Mouse (Mus musculus): Measurements from ENCODE around the gene Cog6.

DNA sequence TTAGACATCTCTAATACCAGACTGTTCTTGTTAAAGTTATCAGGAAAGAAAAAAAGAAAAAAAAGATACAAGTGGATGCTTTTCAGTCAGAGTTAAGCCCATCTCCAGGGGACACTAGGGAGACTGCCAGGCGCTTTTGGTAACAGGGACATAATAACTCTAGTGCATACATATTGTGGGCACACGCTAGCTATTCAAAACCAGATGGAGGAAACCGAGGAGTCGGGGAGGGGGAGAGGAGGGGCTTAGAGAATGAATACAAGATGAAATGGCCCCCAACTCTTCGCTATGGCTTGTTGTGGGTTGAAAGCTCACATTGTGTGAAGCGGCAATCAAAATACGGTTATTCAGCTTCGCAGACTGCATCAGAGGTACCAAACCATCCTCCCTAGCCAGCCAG, 53.6 kb downstream of the Cog6 start:
- TF ChIP-seq CTCF (IDR thresholded peaks at IDR 0.05) (no peak), POLR2A (IDR thresholded peaks at IDR 0.05; ENCODE audit: insufficient read depth, low read depth, low read length) (no peak), EP300 (IDR thresholded peaks at IDR 0.05; ENCODE audit: insufficient read depth, low read depth, low read length) (no peak)

Measured in heart, adult 2 months (tissue).